Mouse (Mus musculus): ENCODE measurements at regions not wholly inside any gene's neighbourhood (a gene's known extent, or its start where the extent isn't known, plus 50 kb on each side); places are given as distances from the start of the nearest gene placed in this dataset.

DNA sequence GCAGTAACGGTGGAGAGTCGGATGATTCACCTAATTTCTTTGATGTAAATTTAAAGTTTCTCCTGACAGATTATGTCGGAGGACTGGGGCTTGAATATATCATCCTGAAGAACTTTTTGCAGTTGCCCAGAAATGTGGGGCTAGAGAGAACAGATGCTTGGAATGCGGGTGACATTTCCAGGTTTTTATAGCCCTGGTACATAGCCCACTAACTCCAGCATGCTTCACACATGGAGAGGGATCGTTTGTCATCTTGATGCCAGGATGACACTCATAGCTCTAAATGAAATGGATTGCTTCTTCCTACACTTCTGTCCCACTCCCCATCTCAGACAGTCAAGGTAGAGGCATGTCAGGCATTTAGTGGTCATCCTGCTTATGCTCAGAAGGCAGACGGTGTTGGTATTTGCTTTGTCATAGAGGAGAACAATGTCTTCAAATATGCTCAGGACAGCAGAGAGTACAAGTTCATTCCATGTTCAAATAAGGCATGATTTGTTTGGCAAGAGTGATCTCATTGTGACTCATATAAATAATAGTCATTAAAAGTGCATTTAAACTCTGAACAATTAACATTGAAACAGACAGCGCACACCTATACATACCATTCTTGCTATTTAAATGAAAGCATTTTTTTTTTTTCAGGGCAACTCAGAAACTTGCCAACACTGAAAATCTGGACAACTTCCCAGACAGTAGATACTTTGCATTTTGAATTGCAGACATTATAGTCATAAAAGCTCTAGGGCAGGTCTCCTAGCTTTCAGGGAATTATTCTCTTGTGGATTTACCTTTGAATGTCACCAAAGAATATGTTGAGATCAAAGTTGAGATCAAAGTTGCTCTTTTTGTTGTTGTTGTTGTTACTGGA is 171.7 kb upstream of the Ptbp2 start:
- no peak overlapping the region for H3K9ac ChIP-seq
- ATAC-seq (ENCODE audit: low FRiP score): no peak
- no peak overlapping the region for H3K4me3 ChIP-seq
- no peaks in the 10 kb centered on the region for H3K9me3 ChIP-seq
- WGBS: 79% methylated on average over 7 of the region's 7 CpGs
- peaks cover 16% of the 10 kb centered on the region; the same call in 1 of the 2 replicates for H3K4me1 ChIP-seq (replicated peaks)
- no peak overlapping the region for H3K4me2 ChIP-seq
- peaks cover 5% of the 10 kb centered on the region; the same call in 1 of the 2 replicates for H3K27me3 ChIP-seq
- no peak overlapping the region for H3K27ac ChIP-seq
- H3K36me3 ChIP-seq: no peaks in the 10 kb centered on the region

DNA sequence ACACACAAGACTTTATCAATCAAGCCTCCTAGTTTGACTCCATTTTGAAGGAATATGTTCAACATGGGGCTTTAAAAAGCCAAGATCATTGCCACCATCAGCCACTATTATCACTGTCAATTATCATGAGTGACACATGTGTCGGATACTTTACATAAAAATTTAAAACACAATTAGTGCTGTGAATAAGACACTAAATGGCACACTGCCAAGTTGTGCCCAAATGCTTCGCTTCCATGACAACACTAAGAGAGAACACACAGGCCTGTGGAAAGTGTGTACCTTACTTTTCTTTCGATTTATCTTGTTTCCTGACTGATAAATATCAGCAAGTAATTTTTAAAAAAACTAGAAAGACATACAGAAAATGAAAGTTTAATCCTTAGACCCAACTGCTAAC is 166.5 kb upstream of the Ptbp2 start:
- H3K4me2 ChIP-seq: no peak overlapping the region
- H3K4me3 ChIP-seq: no peak overlapping the region
- peaks cover 34% of the 10 kb centered on the region for H3K4me1 ChIP-seq (replicated peaks)
- H3K27me3 ChIP-seq: no peaks in the 10 kb centered on the region
- H3K36me3 ChIP-seq: no peaks in the 10 kb centered on the region
- WGBS: 58% methylated on average over 3 of the region's 3 CpGs
- no peaks in the 10 kb centered on the region for H3K9me3 ChIP-seq
- H3K27ac ChIP-seq: no peak overlapping the region
- no peak overlapping the region for H3K9ac ChIP-seq
- no peak for ATAC-seq (ENCODE audit: low FRiP score)

DNA sequence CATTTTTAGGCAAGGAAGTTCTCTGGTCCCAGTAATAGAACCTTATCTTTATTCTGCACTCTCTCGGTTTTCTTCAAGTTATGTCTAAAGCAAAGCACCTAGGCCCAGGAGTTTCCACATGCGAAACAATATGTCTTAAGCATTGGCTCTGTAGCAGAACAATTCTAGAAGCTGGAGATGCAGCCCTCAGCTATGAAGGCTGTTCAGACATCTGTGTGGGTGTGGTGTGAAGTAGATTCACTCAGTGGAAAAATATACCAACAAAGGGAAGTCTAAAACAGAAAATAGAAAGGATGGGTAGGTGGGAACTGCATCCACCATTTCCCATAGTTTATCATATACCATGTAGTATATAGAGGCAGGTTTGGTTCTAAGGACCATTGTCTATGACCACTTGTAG is 165.8 kb upstream of the Ptbp2 start:
- H3K36me3 ChIP-seq: no peaks in the 10 kb centered on the region
- WGBS: 62% methylated on average over 2 of the region's 2 CpGs
- peak overlapping the region; percentile 66 for H3K27ac ChIP-seq
- H3K4me3 ChIP-seq: no peak overlapping the region
- H3K9ac ChIP-seq: no peak overlapping the region
- H3K27me3 ChIP-seq: no peaks in the 10 kb centered on the region
- no peak for ATAC-seq (ENCODE audit: low FRiP score)
- H3K9me3 ChIP-seq: no peaks in the 10 kb centered on the region
- peak overlapping the region; percentile 52; the same call in 1 of the 2 replicates for H3K4me2 ChIP-seq
- peaks cover 28% of the 10 kb centered on the region for H3K4me1 ChIP-seq (replicated peaks)

DNA sequence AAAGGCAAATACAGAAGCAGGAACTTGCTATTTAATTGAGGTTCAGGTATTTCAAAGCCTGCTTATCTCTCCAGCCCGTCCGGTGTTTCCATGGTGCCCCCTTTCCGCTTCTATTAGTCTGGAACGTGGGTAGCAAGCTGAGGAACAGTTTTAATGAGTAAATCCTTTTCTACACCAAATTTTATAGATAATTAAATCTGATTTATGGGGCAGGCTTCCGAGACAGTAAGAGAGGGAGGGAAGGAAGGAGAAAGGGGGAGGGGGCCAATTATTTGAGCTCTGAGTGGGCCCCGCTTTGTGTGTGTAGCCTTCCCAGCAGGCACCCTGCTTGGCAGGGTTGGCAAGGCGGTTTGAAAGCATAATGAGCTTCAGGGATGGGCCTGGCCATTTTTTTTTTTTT is 165.4 kb upstream of the Ptbp2 start:
- peak; percentile 66; the same call in 1 of the 2 replicates for ATAC-seq (ENCODE audit: low FRiP score)
- 9% methylated on average over 7 of the region's 7 CpGs for WGBS
- 0 out of 2 replicates have a peak overlapping the region, but pooled peaks have one; percentile 55 for H3K27ac ChIP-seq

DNA sequence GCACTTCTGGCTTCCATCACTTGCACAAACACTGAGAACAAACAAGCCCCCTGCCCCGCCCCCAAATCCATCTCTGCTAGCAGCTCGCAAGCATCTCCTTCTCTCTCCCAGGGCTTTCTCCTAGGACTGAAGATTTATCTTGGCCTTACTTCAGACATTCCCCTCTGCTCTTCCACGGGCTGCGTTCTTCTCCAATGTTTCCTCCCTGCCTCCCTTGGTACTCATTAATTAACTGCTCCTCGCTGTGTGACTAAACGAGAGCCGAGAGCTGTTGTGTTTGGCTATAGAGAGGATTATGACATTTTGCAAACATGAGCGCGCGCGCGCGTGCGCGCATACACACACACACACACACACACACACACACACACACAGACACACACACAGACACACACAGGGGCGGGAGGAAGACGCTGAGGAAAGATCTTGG is 164.8 kb upstream of the Ptbp2 start:
- peak; percentile 55 for ATAC-seq (ENCODE audit: low FRiP score)
- H3K4me2 ChIP-seq: peak overlapping the region; percentile 52

More for the DNA sequence above, 165.4 kb upstream of the Ptbp2 start:
- H3K9ac ChIP-seq: no peak overlapping the region
- H3K36me3 ChIP-seq: no peaks in the 10 kb centered on the region
- H3K4me3 ChIP-seq: no peak overlapping the region
- H3K4me1 ChIP-seq (replicated peaks): peaks cover 28% of the 10 kb centered on the region
- H3K27me3 ChIP-seq: no peaks in the 10 kb centered on the region
- H3K4me2 ChIP-seq: peak overlapping the region; percentile 52
- H3K9me3 ChIP-seq: no peaks in the 10 kb centered on the region

DNA sequence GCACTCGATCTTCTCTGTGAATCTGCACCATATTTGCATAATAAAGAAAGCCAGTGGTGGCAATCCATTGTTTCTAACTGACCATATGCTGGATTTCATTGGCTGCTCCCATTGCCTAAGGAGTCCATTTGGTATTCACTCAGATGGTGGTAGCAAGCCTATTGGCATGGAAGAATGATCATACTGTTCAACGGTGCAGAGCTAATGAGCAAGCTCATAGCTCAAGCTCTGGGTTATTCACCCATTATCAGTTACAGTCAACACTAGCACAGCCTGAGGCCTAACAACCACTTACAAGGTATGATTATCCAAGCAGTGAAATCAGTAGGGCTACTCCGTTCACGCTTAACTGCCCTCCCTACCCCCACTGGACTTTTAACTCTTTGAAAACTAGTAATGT is 162.9 kb upstream of the Ptbp2 start:
- Histone ChIP-seq H3K4me3 (no peak overlapping the region), H3K4me1 (replicated peaks) (peaks cover 28% of the 10 kb centered on the region), H3K27me3 (no peaks in the 10 kb centered on the region), H3K4me2 (no peak overlapping the region), H3K9me3 (no peaks in the 10 kb centered on the region), H3K27ac (no peak overlapping the region), H3K9ac (no peak overlapping the region), H3K36me3 (no peaks in the 10 kb centered on the region)
- ATAC-seq (ENCODE audit: low FRiP score): peak; percentile 62
- WGBS: 13% methylated on average over 4 of the region's 4 CpGs

More for the DNA sequence above, 164.8 kb upstream of the Ptbp2 start:
- H3K27me3 ChIP-seq: no peaks in the 10 kb centered on the region
- H3K9me3 ChIP-seq: no peaks in the 10 kb centered on the region
- H3K27ac ChIP-seq: peak overlapping the region; percentile 55; the same call in 1 of the 2 replicates
- no peak overlapping the region for H3K9ac ChIP-seq
- peaks cover 28% of the 10 kb centered on the region for H3K4me1 ChIP-seq (replicated peaks)
- H3K36me3 ChIP-seq: no peaks in the 10 kb centered on the region
- peak overlapping the region; percentile 19 for H3K4me3 ChIP-seq
- WGBS: 21% methylated on average over 17 of the region's 17 CpGs

DNA sequence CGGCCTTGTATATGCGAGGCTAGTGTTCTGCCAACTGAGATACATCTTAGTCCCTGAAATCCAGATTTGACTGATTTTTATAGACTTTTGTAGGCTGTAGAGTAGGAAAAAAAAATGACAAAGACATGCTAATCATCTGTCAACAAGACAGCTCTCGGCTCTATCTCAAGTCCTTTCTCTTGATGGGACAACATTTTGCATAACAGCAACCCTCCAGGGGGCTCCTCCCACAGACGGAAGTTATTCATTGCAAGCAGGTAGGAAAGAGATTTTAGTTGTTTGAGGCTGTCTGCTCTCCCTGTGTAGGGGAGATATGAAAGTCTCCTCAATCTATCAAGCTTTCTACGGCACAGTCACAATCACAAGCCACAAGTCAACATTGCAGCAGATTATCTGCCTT is 159.8 kb upstream of the Ptbp2 start:
- ATAC-seq (ENCODE audit: low FRiP score): no peak
- WGBS: 39% methylated on average over 5 of the region's 5 CpGs

DNA sequence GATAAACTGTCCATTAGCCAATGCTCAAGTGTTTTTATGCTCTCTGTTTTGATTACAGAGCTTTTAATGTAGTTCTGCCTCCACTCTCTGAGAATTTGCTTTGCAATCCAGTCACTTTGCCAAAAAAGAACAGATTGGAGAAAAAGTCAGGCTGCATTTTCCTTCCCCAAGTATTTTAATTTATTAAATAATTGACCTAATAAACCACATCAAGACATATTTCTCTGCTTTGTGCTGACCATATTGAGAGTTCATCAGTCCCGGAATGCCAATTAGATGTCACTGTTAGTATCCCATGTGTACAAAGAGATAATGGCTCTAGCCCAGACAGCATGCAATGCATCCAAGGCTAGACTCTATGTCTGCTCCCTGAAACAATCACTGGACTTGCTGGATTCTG is 154.8 kb upstream of the Ptbp2 start:
- WGBS: 81% methylated on average over 1 of the region's 1 CpGs
- H3K4me1 ChIP-seq (replicated peaks): peaks cover 6% of the 10 kb centered on the region
- ATAC-seq (ENCODE audit: low FRiP score): no peak
- no peak overlapping the region for H3K4me3 ChIP-seq
- no peak overlapping the region for H3K27ac ChIP-seq
- H3K27me3 ChIP-seq: no peaks in the 10 kb centered on the region
- no peak overlapping the region for H3K9ac ChIP-seq
- no peak overlapping the region for H3K4me2 ChIP-seq
- H3K9me3 ChIP-seq: no peaks in the 10 kb centered on the region
- no peaks in the 10 kb centered on the region for H3K36me3 ChIP-seq

More for the DNA sequence above, 159.8 kb upstream of the Ptbp2 start:
- H3K27me3 ChIP-seq: no peaks in the 10 kb centered on the region
- no peak overlapping the region for H3K4me2 ChIP-seq
- H3K4me1 ChIP-seq (replicated peaks): peaks cover 11% of the 10 kb centered on the region
- H3K9me3 ChIP-seq: no peaks in the 10 kb centered on the region
- no peak overlapping the region for H3K9ac ChIP-seq
- H3K4me3 ChIP-seq: no peak overlapping the region
- no peak overlapping the region for H3K27ac ChIP-seq
- H3K36me3 ChIP-seq: no peaks in the 10 kb centered on the region

DNA sequence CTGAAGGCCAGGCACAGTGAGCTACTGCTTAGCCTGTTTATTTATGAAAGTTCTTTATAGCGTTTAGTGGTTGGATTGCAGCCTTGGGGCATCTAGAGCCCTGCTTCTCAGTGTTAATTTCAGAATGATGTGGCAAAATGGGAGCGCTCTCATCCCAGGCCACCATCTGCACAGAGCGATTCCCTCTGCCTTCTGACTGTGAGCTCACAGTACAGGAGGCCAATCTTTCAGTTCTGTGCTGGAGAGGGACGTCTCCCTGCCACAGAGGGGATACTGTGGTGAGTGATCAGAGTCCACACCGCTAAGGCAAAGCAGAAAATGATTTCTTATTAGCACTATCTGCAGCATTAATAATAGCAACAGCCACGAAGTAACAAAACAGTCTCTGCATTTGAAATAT is 154.2 kb upstream of the Ptbp2 start:
- H3K4me2 ChIP-seq: no peak overlapping the region
- no peak overlapping the region for H3K4me3 ChIP-seq
- no peaks in the 10 kb centered on the region for H3K27me3 ChIP-seq
- 60% methylated on average over 6 of the region's 6 CpGs for WGBS
- ATAC-seq (ENCODE audit: low FRiP score): no peak
- H3K9ac ChIP-seq: no peak overlapping the region
- H3K4me1 ChIP-seq (replicated peaks): peaks cover 11% of the 10 kb centered on the region
- H3K27ac ChIP-seq: no peak overlapping the region
- no peaks in the 10 kb centered on the region for H3K9me3 ChIP-seq
- no peaks in the 10 kb centered on the region for H3K36me3 ChIP-seq

DNA sequence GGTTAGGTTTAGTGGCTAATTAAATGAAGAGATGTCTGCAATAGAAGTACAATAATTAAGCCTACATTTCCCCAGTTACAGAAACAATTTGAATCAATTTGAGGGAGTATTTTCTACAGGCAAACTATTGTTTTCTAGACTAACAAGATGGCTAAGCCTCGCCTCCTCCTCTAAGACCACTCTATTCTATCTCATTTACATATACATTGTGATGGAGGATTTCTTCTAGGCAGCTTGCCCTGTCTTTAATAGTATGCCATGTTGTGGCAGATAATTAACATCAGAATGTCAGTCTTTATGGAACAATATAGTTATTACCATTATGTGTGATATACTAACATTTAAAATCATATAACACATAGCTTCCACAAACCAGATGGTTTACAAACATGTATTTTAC is 152.3 kb upstream of the Ptbp2 start:
- H3K4me1 ChIP-seq (replicated peaks): peaks cover 17% of the 10 kb centered on the region
- no peaks in the 10 kb centered on the region for H3K27me3 ChIP-seq
- no peak for ATAC-seq (ENCODE audit: low FRiP score)
- 36% methylated on average over 1 of the region's 1 CpGs for WGBS
- H3K9ac ChIP-seq: no peak overlapping the region
- H3K36me3 ChIP-seq: no peaks in the 10 kb centered on the region
- H3K4me3 ChIP-seq: no peak overlapping the region
- no peak overlapping the region for H3K27ac ChIP-seq
- no peaks in the 10 kb centered on the region for H3K9me3 ChIP-seq
- no peak overlapping the region for H3K4me2 ChIP-seq

DNA sequence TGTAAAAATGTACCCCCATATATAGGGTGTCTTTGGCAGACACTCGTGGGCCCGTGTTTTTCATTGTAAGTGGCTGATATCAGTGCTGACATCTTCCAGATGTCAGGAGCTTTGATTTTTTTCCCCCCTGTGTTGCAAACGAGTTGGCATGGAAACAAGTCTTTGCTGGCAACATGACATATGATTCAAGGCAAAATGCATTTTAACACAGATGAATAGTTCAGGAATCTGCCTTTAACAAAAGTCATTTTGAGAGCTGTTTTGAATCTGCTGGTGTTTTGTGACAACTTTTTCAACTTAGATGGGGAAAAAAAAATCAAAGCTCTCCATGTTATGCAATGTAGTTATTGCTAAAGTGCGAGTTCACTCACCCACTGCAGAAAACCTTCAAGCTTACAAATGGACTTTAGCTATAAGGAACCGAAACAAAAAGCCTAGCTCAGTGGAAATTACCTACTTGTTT is 148.8 kb upstream of the Ptbp2 start:
- Histone ChIP-seq H3K27ac (no peak overlapping the region), H3K9ac (no peak overlapping the region), H3K4me3 (no peak overlapping the region), H3K27me3 (no peaks in the 10 kb centered on the region), H3K4me1 (replicated peaks) (peaks cover 11% of the 10 kb centered on the region), H3K9me3 (no peaks in the 10 kb centered on the region), H3K4me2 (no peak overlapping the region), H3K36me3 (no peaks in the 10 kb centered on the region)
- WGBS: 17% methylated on average over 5 of the region's 5 CpGs
- no peak for ATAC-seq (ENCODE audit: low FRiP score)

DNA sequence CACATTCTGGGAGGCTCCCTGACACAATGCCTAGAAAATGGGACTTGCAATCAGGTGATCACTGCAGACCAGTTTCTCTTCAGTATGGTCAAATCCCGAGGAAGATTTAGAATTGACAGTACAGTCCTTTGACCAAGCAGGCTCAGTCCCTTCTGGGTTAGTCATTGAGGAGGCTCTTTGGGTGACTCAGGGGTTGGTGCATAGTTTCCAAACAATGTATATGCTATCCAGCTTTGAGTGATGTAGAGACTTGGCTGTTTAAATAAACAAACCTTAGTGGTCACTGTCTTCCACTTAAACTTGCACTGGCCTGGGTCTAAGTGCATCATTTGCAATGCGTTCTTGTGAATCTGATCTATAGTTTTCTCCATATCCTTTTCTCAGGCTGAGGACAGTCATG is 144.0 kb upstream of the Ptbp2 start:
- Histone ChIP-seq H3K9me3 (no peaks in the 10 kb centered on the region), H3K4me2 (no peak overlapping the region), H3K27ac (no peak overlapping the region), H3K4me1 (replicated peaks) (peaks cover 5% of the 10 kb centered on the region), H3K4me3 (no peak overlapping the region), H3K9ac (no peak overlapping the region), H3K27me3 (no peaks in the 10 kb centered on the region), H3K36me3 (no peaks in the 10 kb centered on the region)
- 82% methylated on average over 2 of the region's 2 CpGs for WGBS
- ATAC-seq (ENCODE audit: low FRiP score): no peak
